Mouse (Mus musculus): ENCODE results near the gene Pdpk1. TPM values are rescaled to one million over a fixed set of nuclear protein-coding genes. Genes with fewer than 3 reads are reported as not detected.
"Not testable (repeated sequence)": the region's sequence is repeated elsewhere in the genome, so short reads cannot be mapped to it uniquely, and the experiment has no call there.

Gene Pdpk1
- total RNA-seq, 2 experiments from 2014 or later: 52.6 to 60.6 TPM

DNA sequence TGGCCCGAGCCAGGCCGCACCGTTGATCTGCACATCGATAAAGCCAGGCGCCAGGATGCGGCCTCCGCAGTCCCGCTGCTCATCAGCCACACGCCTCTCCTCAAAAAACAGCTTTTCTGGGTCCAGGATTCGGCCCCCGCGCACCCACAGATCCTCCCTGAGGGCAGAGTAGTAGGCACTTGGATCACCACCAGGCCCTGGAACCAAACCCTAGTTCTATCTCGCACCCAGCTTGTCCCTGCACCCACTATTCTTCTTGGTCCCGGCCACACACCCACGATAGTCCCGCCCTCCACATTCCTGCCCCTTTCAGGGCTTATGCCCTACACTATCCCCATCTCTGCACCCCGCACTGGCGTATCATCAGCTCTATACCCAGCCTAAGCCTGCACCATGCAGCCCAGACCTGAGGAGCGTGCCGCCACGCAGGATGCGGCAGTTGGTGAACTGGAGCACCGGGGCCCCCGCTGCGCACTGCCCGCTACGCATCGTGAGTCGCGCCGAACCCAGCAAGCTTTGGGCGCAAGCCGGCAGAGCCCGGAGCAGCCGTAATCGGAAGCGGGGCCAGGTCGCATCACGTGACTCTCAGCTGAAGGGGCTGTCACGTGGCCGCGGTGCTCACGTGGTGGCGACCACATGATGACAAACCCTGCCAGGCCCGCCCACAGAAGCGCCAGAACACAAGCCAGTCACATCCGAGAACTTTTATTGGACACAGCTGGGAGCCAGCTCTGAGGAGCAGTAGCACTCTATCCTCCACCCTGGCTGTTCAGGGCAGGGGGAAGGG lies 12.6 kb upstream of the Pdpk1 start, which contains the start of gene Amdhd2:
Amdhd2 (minus strand) TSS at position 591 of the 787 bp plus-strand sequence.
- peak; percentile 97 to 98 for DNase-seq (ENCODE audit: low spot score in 2 of 2)

DNA sequence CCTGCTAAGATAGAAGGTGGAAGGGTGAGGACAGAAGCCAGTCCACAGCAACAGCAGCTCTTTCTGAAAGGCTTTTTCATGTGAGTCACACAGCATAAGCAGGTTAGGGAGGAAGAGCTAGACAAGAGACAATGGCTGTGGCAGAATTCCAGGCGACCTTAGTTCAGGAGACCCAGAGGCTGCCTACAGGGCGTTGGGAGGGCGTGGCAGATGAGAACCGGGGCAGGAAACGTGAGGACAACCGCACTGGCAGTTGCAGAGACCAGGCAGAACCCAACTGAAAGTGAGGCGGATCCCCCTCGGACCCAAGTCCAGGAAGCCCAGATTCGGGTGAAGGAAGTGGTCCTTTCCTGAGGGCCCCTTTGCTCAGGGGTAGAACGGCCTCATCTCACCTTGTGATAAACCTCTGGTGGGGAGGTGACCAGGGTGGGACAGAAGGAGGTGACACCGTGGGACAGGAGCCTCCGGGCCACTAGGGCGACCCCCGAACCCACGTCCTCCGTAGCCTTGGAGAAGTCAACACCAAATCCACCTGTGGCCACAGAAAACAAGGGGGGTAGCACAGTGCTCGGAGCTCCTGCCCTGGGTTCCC lies 12.0 kb upstream of the Pdpk1 start:
- DNase-seq (ENCODE audit: low spot score in 2 of 2): no peak

- no peak for DNase-seq (ENCODE audit: low spot score in 2 of 2)
Observed at GRCm38 (mm10) chr17:24161466-24161865, 10.7 kb upstream of the Pdpk1 start.

GRCm38 (mm10) chr17:24157526-24157925 lies 6.8 kb upstream of the Pdpk1 start:
- no peak for DNase-seq (ENCODE audit: low spot score in 2 of 2)

GRCm38 (mm10) chr17:24157121-24157520 lies 6.4 kb upstream of the Pdpk1 start:
- no peak for DNase-seq (ENCODE audit: low spot score in 2 of 2)

GRCm38 (mm10) chr17:24156394-24156793 lies 5.7 kb upstream of the Pdpk1 start:
- no peak for DNase-seq (ENCODE audit: low spot score in 2 of 2)

- DNase-seq (ENCODE audit: low spot score in 2 of 2): no peak
Observed at GRCm38 (mm10) chr17:24155742-24156141, 5.0 kb upstream of the Pdpk1 start.

DNA sequence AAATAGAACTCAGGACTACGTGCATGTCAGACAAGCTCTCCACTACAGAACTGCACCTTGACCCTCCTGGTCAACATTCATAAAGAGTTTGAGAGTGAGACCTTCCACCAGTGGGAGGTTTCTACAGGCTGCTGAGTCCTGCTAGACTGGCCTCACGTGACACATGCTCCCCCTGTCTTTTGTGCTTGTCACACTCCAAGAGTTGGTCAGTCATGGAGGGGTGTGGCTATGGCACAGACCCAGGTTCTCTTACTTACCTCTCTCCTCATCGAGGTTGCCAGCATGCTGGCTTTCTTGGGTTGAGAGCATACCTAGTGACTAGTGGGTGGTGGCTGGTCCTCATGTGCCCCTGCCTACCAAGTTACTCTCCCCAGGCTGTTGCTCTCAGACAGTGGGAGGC lies 3.7 kb upstream of the Pdpk1 start:
- no peak for DNase-seq (ENCODE audit: low spot score in 2 of 2)

GRCm38 (mm10) chr17:24151890-24152563 lies 1.3 kb upstream of the Pdpk1 start:
- DNase-seq (ENCODE audit: low spot score in 2 of 2): peak; percentile 52 to 72

- DNase-seq (ENCODE audit: low spot score in 2 of 2): no peak
Observed at GRCm38 (mm10) chr17:24151382-24151781, 658 bp upstream of the Pdpk1 start.

DNA sequence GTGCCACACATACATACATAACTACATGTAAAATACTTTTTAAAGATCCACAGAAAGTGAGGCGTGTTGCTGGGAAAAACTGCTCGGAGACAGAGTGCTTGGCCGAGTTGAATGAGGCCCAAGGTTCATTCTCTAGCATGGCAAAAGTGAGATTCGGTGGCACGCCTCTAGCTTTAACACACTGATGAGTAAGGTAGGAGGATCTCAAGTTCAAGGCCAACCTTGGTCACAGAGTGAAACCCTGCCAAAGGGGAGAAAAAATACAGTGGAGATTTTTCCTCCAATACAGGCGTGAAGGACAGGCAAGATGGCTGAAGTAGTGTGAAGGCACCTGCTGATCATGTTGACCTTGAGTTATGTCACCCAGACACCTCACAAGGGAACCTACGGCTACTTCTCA lies 1.3 kb downstream of the Pdpk1 start:
- DNase-seq (ENCODE audit: low spot score in 2 of 2): no peak

DNA sequence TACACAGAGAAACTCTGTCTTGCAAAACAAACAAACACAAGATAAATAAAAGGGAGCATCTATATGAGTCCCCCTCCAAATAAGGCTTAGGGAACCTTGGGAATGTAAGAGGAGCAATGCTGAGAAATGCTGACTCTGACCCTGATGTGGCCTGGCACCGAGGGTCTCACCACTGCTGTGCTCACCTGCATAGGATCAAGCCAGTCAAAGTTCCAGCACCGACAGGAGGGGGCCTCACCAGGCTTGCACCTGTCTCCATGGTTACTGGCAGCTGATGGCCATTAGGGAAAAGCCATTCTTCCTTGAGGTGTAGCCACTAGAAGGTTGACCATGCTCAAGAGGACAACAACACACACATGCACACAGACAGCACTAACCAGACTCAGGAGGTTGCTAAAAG lies 7.8 kb downstream of the Pdpk1 start:
- DNase-seq (ENCODE audit: low spot score in 2 of 2): no peak

DNA sequence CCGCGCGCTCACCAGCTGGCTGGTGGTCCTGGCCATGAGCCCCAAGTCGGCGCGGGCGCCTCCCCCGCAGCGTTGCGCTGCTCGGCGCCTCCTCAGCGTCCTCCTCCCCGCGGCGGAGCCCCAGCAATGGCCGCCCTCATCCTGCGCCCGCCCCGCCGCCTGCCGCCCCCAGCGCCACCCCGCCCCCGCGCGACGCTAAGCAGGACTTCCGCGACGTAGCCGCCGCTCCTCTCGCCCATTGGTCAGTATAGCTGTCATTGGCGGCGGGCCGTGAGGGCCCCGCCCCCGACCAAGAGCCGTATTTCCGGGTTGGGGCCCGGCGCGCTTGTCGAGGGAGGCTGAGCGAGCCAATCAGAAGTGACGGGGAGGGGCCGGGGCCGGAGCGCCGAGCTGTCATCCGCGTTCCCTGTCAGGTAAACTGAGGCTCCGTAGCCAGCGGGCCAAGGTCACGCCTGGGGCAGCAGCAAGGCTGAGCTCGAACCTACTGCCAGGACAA lies 9.3 kb downstream of the Pdpk1 start:
- DNase-seq (ENCODE audit: low spot score in 2 of 2): peak; percentile 94 to 97

GRCm38 (mm10) chr17:24140845-24141424 lies 9.8 kb downstream of the Pdpk1 start:
- peak; percentile 35 to 37 for DNase-seq (ENCODE audit: low spot score in 2 of 2)

DNA sequence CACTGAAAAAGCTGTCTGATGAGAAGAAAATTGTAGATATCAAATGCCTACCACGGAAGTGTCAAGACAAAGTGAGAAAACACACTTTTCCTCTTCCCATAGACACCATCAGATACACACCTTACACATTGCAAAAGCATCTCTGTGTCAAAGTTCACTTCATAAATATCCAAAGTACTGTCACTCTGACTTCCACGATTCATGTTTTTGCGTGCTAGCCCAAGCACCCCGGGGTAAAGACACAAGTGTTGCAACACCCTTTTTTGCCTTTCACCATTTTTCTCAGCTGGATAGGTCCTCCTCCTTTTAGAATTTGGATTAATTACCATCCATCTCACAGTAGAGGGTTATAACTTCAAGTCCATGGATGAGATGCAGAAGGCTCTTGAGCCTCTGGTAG lies 10.8 kb downstream of the Pdpk1 start:
- DNase-seq (ENCODE audit: low spot score in 2 of 2): no peak

GRCm38 (mm10) chr17:24139256-24139655 lies 11.5 kb downstream of the Pdpk1 start:
- DNase-seq (ENCODE audit: low spot score in 2 of 2): no peak

- no peak for DNase-seq (ENCODE audit: low spot score in 2 of 2)
Observed at GRCm38 (mm10) chr17:24137226-24137880, 13.4 kb downstream of the Pdpk1 start.

GRCm38 (mm10) chr17:24134062-24134461 lies 16.7 kb downstream of the Pdpk1 start:
- no peak for DNase-seq (ENCODE audit: low spot score in 2 of 2)

- not testable (repeated sequence) for DNase-seq (ENCODE audit: low spot score in 2 of 2)
Observed at GRCm38 (mm10) chr17:24132919-24133318, 17.8 kb downstream of the Pdpk1 start.

DNA sequence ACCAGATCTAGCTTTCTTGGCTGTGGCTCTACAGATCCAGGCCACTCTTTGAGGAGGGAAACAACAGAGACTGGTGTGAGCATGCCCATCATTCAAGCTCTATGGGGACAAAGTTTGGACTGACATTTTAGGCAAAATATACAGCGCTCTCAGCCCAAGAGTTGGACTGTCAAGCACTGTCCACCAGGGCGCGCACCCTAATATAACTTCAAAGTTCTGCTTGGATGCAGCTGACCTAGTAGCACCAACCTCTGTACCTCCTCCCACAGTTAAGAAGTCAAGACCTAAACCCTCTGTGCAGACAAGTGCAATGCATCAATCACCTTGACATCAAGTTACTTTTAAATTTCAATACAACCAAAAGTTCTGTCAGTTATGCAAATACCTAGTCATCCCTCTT lies 19.2 kb downstream of the Pdpk1 start:
- DNase-seq (ENCODE audit: low spot score in 2 of 2): no peak

- not testable (repeated sequence) for DNase-seq (ENCODE audit: low spot score in 2 of 2)
Observed at GRCm38 (mm10) chr17:24129246-24129645, 21.5 kb downstream of the Pdpk1 start.
